ENCODE assay signal across 12 mouse cellular contexts in the genomic region with DNA sequence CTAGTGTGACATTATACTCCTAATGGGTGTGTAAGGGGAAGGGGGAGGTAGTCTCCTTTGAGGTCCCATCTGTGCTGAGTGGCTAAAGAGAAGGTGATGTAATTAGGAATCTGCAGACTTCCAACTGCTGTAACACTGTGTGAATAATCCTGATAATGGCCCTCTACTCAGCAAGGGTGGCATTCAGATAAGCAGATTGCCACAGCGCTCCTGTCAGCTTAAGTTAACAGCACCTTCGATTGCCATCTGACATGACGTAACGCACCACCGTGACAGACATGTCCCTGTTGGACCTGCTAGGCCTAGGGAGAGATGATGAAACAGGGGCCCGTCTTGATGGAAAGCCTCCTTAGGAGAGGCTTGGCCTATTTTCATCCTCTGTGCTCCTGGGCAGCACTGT. TPM values are rescaled to one million over a fixed set of nuclear protein-coding genes. Genes with fewer than 3 reads are reported as not detected.
DNase-seq lines count a peak whose midpoint lies in the region; ATAC-seq and TF ChIP-seq lines count a peak whose summit lies in the region.
"Had no signal": no experiment of that assay in that cellular context is flagged by ENCODE, and none has a peak within 500 bp of the region (broad histone marks: within the 10 kb centered on the region; RNA-seq: fewer than 3 reads in every experiment).

No protein-coding gene starts in this region.

- TF ChIP-seq POLR2A in lung, adult 2 months (IDR thresholded peaks at IDR 0.05; ENCODE audit: borderline replicate concordance, extremely low read depth, low read depth, low read length): no peak

- peak; percentile 80 for ATAC-seq in erythroid progenitor cell, adult 5-6 weeks (replicated peaks; ENCODE audit: low FRiP score, poor library complexity, severe bottlenecking)
- peak; percentile 96 for ATAC-seq in liver, embryonic 16.5 days (ENCODE audit: low read depth)
- no peak for ATAC-seq in forebrain, postnatal 0 days
- ATAC-seq: midbrain, embryonic 13.5 days had no signal

- H3K4me3 ChIP-seq in lung, adult 2 months (replicated peaks; ENCODE audit: extremely low read depth, low read depth, low read length): no peak overlapping the region
- H3K4me3 ChIP-seq in liver, embryonic 16.5 days (ENCODE audit: low read depth, low read length): no peak overlapping the region
- H3K4me3 ChIP-seq in forebrain, postnatal 0 days (ENCODE audit: low read depth, low read length): no peak overlapping the region
- H3K4me3 ChIP-seq: hindbrain, embryonic 12.5 days; midbrain, embryonic 13.5 days had no signal

- peaks cover 32% of the 10 kb centered on the region for H3K27me3 ChIP-seq in liver, embryonic 16.5 days (ENCODE audit: control insufficient read depth, insufficient read depth, low read depth, low read length)
- no peaks in the 10 kb centered on the region for H3K27me3 ChIP-seq in forebrain, postnatal 0 days (ENCODE audit: insufficient read depth, low read length)
- H3K27me3 ChIP-seq: hindbrain, embryonic 12.5 days had no signal

- H3K36me3 ChIP-seq in liver, embryonic 16.5 days (ENCODE audit: control insufficient read depth, insufficient read depth): no peaks in the 10 kb centered on the region
- H3K36me3 ChIP-seq in forebrain, postnatal 0 days (ENCODE audit: insufficient read depth): no peaks in the 10 kb centered on the region
- H3K36me3 ChIP-seq: hindbrain, embryonic 12.5 days; midbrain, embryonic 13.5 days had no signal

- H3K27ac ChIP-seq in liver, embryonic 16.5 days (ENCODE audit: low read length): peak overlapping the region; percentile 62; the same call in 1 of the 2 replicates
- no peak overlapping the region for H3K27ac ChIP-seq in forebrain, postnatal 0 days (ENCODE audit: low read depth, low read length)
- H3K27ac ChIP-seq: hindbrain, embryonic 12.5 days; kidney, postnatal 0 days; midbrain, embryonic 13.5 days had no signal

- peak overlapping the region; percentile 37; the same call in 1 of the 2 replicates for H3K4me2 ChIP-seq in liver, embryonic 16.5 days (ENCODE audit: low read depth, low read length)
- no peak overlapping the region for H3K4me2 ChIP-seq in forebrain, postnatal 0 days (ENCODE audit: low read depth)
- H3K4me2 ChIP-seq: hindbrain, embryonic 12.5 days; midbrain, embryonic 13.5 days had no signal

- peaks cover 4% of the 10 kb centered on the region for H3K4me1 ChIP-seq in lung, adult 2 months (ENCODE audit: control insufficient read depth, insufficient read depth, low read length)
- H3K4me1 ChIP-seq in liver, embryonic 16.5 days (ENCODE audit: control insufficient read depth, low read depth, low read length): peaks cover 26% of the 10 kb centered on the region
- 0 out of 2 replicates have a peak, but pooled peaks cover 6% of the 10 kb centered on the region for H3K4me1 ChIP-seq in forebrain, postnatal 0 days (ENCODE audit: insufficient read depth)

- DNase-seq in lung, postnatal 36 days: peak; percentile 52
- DNase-seq in lung, adult 2 months: no peak
- DNase-seq in forebrain, postnatal 0 days: no peak
- DNase-seq in cerebellum, adult 9-11 months: no peak
- DNase-seq in ovary, postnatal 36 days (ENCODE audit: low spot score): no peak
- DNase-seq: right cerebral cortex, adult 18-20 months; thymus, postnatal 4 days had no signal

- peak overlapping the region; percentile 49 for H3K9ac ChIP-seq in liver, embryonic 16.5 days (ENCODE audit: low read depth, low read length)
- no peak overlapping the region for H3K9ac ChIP-seq in forebrain, postnatal 0 days
- H3K9ac ChIP-seq: hindbrain, embryonic 12.5 days; midbrain, embryonic 13.5 days had no signal

- H3K9me3 ChIP-seq in liver, embryonic 16.5 days (replicated peaks; ENCODE audit: control insufficient read depth, low read length): no peaks in the 10 kb centered on the region
- no peaks in the 10 kb centered on the region for H3K9me3 ChIP-seq in forebrain, postnatal 0 days (ENCODE audit: low read length)
- H3K9me3 ChIP-seq: hindbrain, embryonic 12.5 days; midbrain, embryonic 13.5 days had no signal

- TF ChIP-seq CTCF in lung, adult 2 months (IDR thresholded peaks at IDR 0.05; ENCODE audit: insufficient read depth, low read length): no peak
- TF ChIP-seq CTCF in forebrain, postnatal 0 days (IDR thresholded peaks at IDR 0.05; ENCODE audit: low read depth): no peak

- 73% methylated on average over 6 of the region's 6 CpGs for WGBS in lung, adult 2 months
- WGBS in liver, embryonic 16.5 days (ENCODE audit: insufficient replicate concordance): 14% methylated on average over 6 of the region's 6 CpGs
- WGBS in forebrain, postnatal 0 days: 70% methylated on average over 6 of the region's 6 CpGs

RNA-seq across cellular contexts. Expression of a gene that starts 43.6 kb away (rescaled TPM):
- 26.3 and 29.8 TPM in 2 replicates for polyA plus RNA-seq in lung, adult 2 months (2012; rRNA removed)
- 4.3 and 10.9 TPM in 2 replicates for total RNA-seq in erythroid progenitor cell, adult 5-6 weeks (2015; ENCODE audit: low replicate concordance)
- 8.9 and 11.4 TPM in 2 replicates for total RNA-seq in erythroid progenitor cell, adult 5-6 weeks (2017; ENCODE audit: low replicate concordance)
- 6.3 and 6.4 TPM in 2 replicates for polyA plus RNA-seq in liver, embryonic 16.5 days (2015; fragmentation: Nextera tagmentation; extraction: Ambion mirVana)
- 186 and 218 TPM in 2 replicates for total RNA-seq in forebrain, postnatal 0 days (2014; rRNA removed)
- polyA plus RNA-seq in forebrain, postnatal 0 days (2015; fragmentation: Nextera tagmentation; extraction: Ambion mirVana): 75.9 and 127 TPM in 2 replicates
